Mouse (Mus musculus): ENCODE results near the gene Gm49333.

Gm49333 gene

DNA sequence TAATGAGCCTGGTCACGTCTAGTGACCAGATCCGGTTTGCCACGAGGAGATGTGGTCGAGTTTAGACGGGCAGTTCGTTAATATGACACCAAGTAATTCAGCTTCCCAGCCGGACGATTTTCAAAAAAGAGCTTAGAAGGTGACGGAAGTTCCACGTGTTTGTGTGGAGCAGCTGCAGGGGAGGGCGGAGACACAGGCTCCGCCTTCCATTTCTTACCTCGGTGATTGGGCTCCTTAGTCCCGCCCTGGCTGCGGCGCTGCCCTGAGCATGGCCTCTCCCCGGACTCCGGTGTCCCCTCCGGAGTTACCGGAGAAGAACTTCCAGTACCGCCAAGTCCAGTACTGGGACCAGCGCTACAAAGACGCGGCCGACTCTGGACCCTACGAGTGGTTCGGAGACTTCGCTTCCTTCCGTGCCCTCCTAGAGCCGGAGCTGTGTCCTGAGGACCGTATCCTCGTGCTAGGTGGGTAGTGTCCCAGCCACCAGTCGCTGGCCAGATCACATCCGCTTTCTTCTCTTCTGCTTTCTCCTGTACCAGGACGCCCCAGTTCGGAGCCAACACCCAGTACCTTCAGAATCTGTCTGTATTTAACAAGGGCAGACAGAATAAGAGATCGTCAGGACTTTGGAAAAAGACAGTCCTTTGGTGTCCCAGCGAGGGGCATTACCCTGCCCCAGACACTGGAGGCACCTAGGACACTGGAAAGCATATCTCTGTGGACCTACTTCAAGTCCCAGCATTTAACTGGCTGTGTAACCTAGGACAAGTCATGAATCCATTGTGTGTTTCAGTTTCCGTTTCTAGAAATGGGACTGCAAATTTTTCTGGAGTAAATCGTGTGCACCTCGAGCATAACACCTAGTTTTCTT lies at the start of gene Gm49333, which contains the start of the genes Eef1akmt4 and Alg3:
TSS of gene Gm49333 (plus strand) at position 254 of the 871 bp plus-strand sequence.
TSS of gene Eef1akmt4 (plus strand) at position 237 of the 871 bp plus-strand sequence.
TSS of gene Alg3 (minus strand) at position 379 of the 871 bp plus-strand sequence.
- peak; percentile 76 for DNase-seq (ENCODE audit: low spot score)

GRCm38 (mm10) chr16:20565075-20565474 lies 46.3 kb upstream of the Gm49333 start:
- DNase-seq (ENCODE audit: low spot score): no peak

DNA sequence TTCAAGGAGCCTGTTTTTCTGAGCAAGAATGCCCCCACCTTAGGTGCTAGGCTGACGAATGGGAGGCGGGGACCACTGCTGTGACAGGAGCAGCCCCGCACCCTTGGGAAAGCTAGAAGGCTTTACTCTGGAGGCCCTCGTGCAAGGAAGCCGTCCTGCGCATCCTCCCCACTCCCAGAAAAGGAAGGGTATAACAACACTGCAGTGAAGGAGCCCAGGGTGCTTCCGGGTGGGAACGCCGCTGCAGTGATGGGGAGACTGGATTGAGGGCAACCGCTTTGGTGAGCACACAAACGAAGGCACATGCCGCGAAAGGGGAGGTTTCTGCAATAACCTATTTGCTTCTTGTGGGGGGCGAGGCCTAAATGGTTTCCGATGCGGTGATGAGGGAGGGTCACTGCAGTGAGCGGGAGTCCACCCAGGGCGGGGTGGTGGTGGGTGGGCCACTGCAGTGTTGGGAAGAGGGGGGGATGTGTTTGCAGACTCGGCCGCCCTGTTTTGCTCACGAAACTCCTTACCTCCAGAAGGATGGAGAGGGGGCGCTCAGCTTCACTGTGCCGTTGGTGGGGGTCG lies 22.0 kb upstream of the Gm49333 start, which contains the start of gene Vwa5b2:
TSS of gene Vwa5b2 (plus strand) at position 106 of the 573 bp plus-strand sequence.
- DNase-seq (ENCODE audit: low spot score): no peak

DNA sequence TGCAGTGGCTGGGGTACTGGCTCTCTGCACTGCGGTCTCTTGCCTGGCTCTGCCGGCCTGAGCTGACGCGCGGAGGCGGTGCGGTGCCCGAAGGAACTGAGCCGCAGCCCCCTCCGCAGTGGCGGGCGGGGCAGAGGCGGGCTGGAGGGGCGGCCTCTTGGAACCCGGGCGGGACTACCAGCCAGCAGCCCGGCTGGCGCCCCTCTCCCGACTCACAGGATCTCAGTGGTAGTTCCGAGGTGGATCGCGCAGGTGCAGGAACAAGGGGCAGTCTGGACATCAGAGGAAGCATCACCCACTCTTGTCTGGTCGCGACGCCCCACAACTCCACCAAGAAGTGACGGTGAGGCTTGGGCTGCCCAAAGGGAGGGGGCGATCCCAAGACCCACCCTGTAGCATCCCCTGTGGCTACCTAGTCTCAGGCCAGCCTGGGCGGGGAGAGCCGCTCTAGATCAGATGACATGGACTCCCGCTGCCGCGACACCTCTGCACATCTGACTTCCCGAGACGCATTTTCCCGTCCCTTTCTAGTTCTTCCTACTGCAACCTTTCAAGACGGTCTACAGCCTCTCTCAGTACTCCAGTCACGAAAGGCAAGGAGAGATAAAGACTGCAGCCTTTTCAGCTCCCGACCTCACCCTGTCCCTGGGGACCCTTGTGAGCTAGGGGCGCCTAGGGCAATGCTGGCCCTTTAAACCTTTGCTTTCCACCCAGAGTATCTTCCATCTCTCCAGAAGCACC lies 21.3 kb upstream of the Gm49333 start:
- no peak for DNase-seq (ENCODE audit: low spot score)

GRCm38 (mm10) chr16:20590680-20591038 lies 20.8 kb upstream of the Gm49333 start:
- DNase-seq (ENCODE audit: low spot score): no peak

- no peak for DNase-seq (ENCODE audit: low spot score)
Measured at GRCm38 (mm10) chr16:20591076-20591705, 20.2 kb upstream of the Gm49333 start.

DNA sequence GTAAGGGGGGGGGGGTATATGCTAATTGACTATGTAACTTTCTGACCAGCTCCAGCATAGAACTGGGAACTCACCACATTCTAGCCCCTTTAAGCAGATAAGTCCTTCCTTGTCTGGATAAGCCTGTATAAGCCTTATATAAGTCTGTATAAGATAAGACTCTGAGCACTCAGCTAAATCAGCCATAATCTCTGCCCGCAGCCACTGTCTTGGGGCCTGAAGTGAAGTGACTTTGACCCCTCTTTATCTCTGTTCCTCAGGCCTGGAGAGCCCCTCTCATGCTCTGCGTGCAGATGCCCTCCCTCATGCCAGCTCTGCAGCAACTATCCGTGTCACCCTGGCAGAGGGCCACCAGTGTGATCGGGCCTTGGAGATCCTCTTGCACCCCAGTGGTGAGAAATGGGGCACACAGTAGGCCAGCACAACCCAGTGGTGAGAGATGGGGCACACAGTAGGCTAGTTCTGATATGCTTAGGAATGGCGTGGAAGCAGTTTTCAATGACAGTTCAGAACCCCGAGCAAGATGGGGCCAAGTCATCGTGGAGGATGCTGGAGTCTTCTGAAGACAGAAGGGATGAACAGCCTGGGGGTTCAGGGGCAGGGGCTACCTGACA lies 16.2 kb upstream of the Gm49333 start:
- DNase-seq (ENCODE audit: low spot score): no peak

DNA sequence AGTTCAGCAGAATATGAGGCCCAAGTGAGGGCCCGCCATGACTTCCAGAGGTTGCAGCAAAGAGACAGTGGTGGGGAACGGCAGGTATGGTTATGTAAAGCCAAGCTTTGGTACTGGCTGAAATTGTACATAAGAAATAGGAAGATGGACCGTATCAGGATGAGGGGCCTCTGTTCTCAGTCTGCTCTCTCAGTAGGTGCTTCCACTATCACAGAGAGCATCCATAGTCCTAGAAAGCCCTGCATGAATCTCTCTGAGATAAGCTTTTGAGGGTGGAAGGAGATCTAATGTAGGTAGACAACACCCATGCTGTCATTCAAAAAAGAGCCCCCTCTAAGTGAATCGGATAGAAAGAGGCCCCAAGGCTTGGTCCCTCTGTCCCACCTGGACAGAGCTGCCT lies 15.7 kb upstream of the Gm49333 start:
- no peak for DNase-seq (ENCODE audit: low spot score)

GRCm38 (mm10) chr16:20596687-20597441 lies 14.5 kb upstream of the Gm49333 start:
- no peak for DNase-seq (ENCODE audit: low spot score)

DNA sequence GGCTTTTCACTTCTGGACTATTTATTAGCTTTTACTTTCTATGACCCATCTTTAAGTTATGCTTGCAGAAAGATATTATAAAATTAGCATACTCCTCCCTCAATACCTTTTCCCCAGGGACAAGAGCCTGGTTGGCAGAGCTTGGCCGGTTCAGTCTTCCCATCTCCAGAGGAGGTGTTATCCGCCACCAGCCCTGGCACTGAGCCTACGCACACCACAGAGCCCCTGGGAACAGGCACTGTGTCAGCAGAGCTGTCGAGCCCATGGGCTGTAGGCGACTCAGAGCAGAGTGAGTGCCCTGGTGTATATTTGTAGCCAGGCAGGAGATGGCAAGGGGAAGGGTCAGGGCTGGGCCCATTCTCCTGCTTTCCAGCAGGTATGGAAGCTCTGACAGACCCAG lies 10.9 kb upstream of the Gm49333 start:
- DNase-seq (ENCODE audit: low spot score): no peak

DNA sequence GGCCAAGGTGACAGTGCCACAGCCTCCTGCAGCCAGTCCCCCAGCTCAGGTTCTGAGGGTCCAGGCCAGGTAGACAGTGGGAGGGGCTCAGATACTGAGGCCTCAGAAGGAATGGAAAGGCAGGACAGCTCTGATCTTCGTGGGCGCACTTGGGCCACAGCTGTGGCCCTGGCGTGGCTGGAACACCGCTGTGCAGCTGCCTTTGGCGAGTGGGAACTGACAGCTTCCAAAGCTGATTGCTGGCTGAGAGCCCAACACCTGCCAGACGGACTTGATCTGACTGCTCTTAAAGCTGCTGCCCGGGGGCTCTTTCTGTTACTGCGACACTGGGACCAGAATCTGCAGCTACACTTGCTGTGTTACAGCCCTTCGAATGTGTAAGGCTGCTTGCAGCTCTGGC lies 6.7 kb upstream of the Gm49333 start:
- no peak for DNase-seq (ENCODE audit: low spot score)

DNA sequence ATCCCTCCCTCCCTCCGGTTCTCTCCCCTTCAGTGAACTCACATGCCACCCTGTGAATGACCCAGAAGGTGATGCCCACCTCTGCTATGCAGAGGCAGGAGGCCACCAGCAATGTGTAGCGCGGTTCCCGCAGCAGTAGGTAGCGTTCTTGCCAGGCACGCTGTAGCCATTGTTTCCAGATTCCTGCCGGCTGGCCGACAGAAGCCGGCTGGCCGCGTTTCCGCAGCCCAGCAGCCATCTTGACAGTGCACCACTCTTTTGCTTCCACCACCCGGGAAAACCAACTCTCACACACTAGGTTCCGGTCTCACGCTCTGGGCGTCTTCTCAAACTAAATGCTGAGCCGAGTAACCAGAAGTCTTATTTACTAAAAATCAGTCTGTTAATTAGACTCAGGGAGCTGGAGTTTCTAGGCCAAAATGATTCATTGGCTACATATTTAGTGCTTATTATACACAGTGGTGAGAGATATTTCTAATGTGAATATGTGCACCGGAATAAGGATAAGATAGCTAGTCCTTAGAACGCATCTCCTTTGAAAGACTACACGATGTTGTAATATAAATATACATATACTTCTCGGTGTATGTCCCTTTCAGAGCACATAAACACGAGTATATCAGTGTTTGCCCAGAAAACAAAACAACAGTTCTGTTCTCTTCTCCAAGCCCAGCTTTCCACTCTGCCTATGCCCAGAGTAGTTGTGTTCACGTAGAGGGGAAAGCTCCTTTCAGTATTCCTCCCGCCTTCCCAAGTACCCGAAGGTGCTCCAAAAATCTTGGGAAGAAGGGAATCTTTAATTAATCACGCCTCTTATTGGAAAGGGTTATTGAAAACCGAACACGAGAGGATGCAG lies 681 bp upstream of the Gm49333 start:
- DNase-seq (ENCODE audit: low spot score): peak; percentile 64

DNA sequence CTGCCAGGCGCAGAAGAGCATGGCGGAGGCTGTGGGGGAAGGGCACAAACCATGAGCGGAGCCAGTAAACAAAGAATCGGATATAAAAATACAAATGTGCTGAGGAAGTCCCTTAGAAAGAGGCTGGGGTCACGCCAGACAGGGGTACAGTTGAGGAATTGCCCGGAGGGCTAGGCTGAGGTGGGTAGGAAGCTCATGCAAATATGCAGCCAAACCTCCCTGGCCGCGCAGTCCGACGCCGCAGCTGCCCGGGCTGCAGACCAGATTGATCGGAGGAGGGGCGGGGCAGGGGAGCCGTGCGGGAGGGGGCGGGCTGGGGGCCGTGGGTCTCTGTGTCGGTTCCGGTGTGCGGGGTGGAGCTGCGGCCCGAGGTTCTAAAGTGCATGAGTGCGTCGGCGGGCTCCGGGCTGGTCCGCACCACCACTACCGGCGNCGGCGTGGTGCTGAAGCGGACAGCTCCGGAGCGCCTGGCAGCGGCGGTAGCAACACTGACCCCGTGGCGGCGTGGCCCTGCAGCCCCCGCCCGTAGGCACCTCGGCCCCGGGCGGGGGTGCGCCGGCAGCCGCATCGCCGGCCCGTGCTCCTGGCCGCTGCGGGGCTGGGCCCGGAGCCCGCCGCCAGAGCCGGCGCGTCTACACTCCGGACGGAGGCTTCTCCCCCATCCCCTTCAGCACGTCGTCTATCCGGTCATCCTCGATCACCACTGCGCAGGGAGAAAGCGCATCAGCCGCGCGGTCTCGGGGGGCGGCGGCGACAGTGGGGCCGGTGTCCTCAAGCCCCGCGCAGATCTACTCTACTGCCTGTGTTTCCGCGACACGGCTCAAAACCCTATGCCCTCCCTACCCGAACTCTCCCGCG lies 8.4 kb downstream of the Gm49333 start:
- DNase-seq (ENCODE audit: low spot score): no peak

DNA sequence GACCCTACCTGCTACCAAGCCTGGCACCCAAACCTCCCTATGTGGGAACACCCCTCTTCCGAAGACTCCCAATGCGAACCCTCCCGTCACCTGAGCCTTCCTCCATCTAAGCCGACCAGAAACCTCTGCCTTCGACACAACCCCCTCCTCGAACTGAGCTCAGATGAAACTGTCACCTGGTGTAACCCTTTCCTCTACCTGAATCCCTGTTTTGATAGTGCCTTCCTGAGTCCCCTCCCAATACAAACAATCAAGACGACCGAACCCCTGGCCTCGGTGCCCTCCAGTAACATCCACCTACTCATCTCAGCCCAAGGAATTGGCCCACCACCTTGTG lies 9.0 kb downstream of the Gm49333 start:
- DNase-seq (ENCODE audit: low spot score): no peak

GRCm38 (mm10) chr16:20620751-20621190 lies 9.4 kb downstream of the Gm49333 start:
- no peak for DNase-seq (ENCODE audit: low spot score)

- peak; percentile 55 for DNase-seq (ENCODE audit: low spot score)
Measured at GRCm38 (mm10) chr16:20621191-20621990, 10.0 kb downstream of the Gm49333 start, which contains the start of gene Camk2n2. Gene Camk2n2, minus strand, starts transcription at chr16:20621287.

DNA sequence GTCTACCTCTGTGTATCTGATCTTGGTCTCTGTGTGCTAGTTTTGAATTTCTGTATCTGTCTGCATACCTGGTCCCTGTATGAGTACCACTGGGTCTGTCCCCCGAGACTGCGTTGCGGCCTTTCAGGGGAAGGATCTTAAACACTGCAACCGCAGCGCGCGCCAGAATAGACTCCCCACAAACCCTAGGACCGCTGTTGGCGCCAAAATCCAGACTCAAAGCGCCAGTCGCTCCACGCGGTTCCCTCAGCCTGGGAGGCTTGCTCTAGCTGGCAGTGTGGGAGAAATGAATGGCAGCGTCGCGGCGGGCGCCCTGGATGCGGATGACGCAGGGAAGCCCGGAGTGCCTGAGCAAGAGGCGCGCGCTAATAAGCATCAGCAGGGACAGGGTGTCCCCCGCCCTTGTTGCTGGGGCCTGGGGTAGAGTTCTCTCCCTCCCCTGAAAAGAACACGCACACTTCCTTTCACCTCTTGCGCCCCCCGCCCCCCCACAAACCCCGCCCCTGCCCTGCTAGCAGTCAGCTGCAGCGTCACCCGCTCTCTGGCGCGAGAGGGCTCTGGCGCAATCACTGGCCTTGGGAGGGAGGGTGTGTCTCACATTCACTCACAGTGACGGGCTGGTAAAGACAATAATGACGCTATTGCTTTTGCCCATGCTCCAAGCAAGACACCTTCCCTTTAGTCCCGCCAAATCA lies 10.7 kb downstream of the Gm49333 start:
- peak; percentile 11 for DNase-seq (ENCODE audit: low spot score)

- no peak for DNase-seq (ENCODE audit: low spot score)
Measured at GRCm38 (mm10) chr16:20623211-20623610, 11.8 kb downstream of the Gm49333 start.

All from spleen, adult 12 weeks (tissue).